Mouse (Mus musculus): ENCODE measurements at regions not wholly inside any gene's neighbourhood (a gene's known extent, or its start where the extent isn't known, plus 50 kb on each side); places are given as distances from the start of the nearest gene placed in this dataset.
"Not testable (repeated sequence)": the region's sequence is repeated elsewhere in the genome, so short reads cannot be mapped to it uniquely, and the experiment has no call there.

GRCm38 (mm10) chr10:84301561-84301960, 138.8 kb downstream of the Nuak1 start:
- H3K36me3 ChIP-seq (replicated peaks), result no peaks in the 10 kb centered on the region
- H3K9me3 ChIP-seq, result no peaks in the 10 kb centered on the region
- H3K4me3 ChIP-seq, result no peak overlapping the region
- no peak overlapping the region for H3K27ac ChIP-seq
- 79% methylated on average over 2 of the region's 2 CpGs for WGBS
- H3K4me1 ChIP-seq, result 0 out of 2 replicates have a peak, but pooled peaks cover 4% of the 10 kb centered on the region
- no peak for DNase-seq (ENCODE audit: extremely low spot score, low spot score)
- no peaks in the 10 kb centered on the region for H3K27me3 ChIP-seq (ENCODE audit: poor library complexity, severe bottlenecking)

- no peaks in the 10 kb centered on the region for H3K36me3 ChIP-seq (replicated peaks)
- WGBS, result 81% methylated on average over 7 of the region's 7 CpGs
- DNase-seq (ENCODE audit: extremely low spot score, low spot score), result no peak
- H3K9me3 ChIP-seq, result no peaks in the 10 kb centered on the region
- 0 out of 2 replicates have a peak, but pooled peaks cover 4% of the 10 kb centered on the region for H3K4me1 ChIP-seq
- H3K27ac ChIP-seq, result no peak overlapping the region
- H3K27me3 ChIP-seq (ENCODE audit: poor library complexity, severe bottlenecking), result no peaks in the 10 kb centered on the region
- H3K4me3 ChIP-seq, result no peak overlapping the region
These were observed 137.4 kb downstream of the Nuak1 start for GRCm38 (mm10) chr10:84302821-84303520.

GRCm38 (mm10) chr10:84308746-84309145, 131.7 kb downstream of the Nuak1 start:
- H3K27me3 ChIP-seq (ENCODE audit: poor library complexity, severe bottlenecking); H3K27ac ChIP-seq; H3K9me3 ChIP-seq; DNase-seq (ENCODE audit: extremely low spot score, low spot score); H3K36me3 ChIP-seq (replicated peaks); H3K4me3 ChIP-seq; H3K4me1 ChIP-seq: not testable (repeated sequence)
- 95% methylated on average over 17 of the region's 17 CpGs for WGBS

- Histone ChIP-seq H3K27me3 (ENCODE audit: poor library complexity, severe bottlenecking) (no peaks in the 10 kb centered on the region), H3K27ac (no peak overlapping the region), H3K4me1 (peaks cover 6% of the 10 kb centered on the region), H3K9me3 (no peaks in the 10 kb centered on the region), H3K4me3 (no peak overlapping the region), H3K36me3 (replicated peaks) (no peaks in the 10 kb centered on the region)
- 93% methylated on average over 5 of the region's 5 CpGs for WGBS
- no peak for DNase-seq (ENCODE audit: extremely low spot score, low spot score)
These were observed 129.7 kb downstream of the Nuak1 start for GRCm38 (mm10) chr10:84310653-84311052.

- DNase-seq (ENCODE audit: extremely low spot score, low spot score), result no peak
- H3K4me1 ChIP-seq, result peaks cover 6% of the 10 kb centered on the region
- WGBS, result 54% methylated on average over 7 of the region's 7 CpGs
- H3K36me3 ChIP-seq (replicated peaks), result no peaks in the 10 kb centered on the region
- H3K9me3 ChIP-seq, result no peaks in the 10 kb centered on the region
- H3K4me3 ChIP-seq, result no peak overlapping the region
- no peaks in the 10 kb centered on the region for H3K27me3 ChIP-seq (ENCODE audit: poor library complexity, severe bottlenecking)
- H3K27ac ChIP-seq, result no peak overlapping the region
These were observed 127.7 kb downstream of the Nuak1 start for GRCm38 (mm10) chr10:84312656-84313055.

GRCm38 (mm10) chr10:84316857-84317256, 123.5 kb downstream of the Nuak1 start:
- H3K27ac ChIP-seq, result no peak overlapping the region
- no peak for DNase-seq (ENCODE audit: extremely low spot score, low spot score)
- no peak overlapping the region for H3K4me3 ChIP-seq
- no peaks in the 10 kb centered on the region for H3K9me3 ChIP-seq
- H3K36me3 ChIP-seq (replicated peaks), result no peaks in the 10 kb centered on the region
- H3K27me3 ChIP-seq (ENCODE audit: poor library complexity, severe bottlenecking), result no peaks in the 10 kb centered on the region
- WGBS, result 97% methylated on average over 1 of the region's 1 CpGs
- peaks cover 14% of the 10 kb centered on the region for H3K4me1 ChIP-seq

- Histone ChIP-seq H3K36me3 (replicated peaks) (no peaks in the 10 kb centered on the region), H3K4me1 (peaks cover 8% of the 10 kb centered on the region), H3K27me3 (ENCODE audit: poor library complexity, severe bottlenecking) (no peaks in the 10 kb centered on the region), H3K9me3 (no peaks in the 10 kb centered on the region), H3K27ac (0 out of 2 replicates have a peak overlapping the region, but pooled peaks have one; percentile 25), H3K4me3 (no peak overlapping the region)
- no peak for DNase-seq (ENCODE audit: extremely low spot score, low spot score)
- 59% methylated on average over 5 of the region's 5 CpGs for WGBS
These were observed 122.4 kb downstream of the Nuak1 start for GRCm38 (mm10) chr10:84317960-84318359.
